Mouse (Mus musculus) cerebellum, adult 2 months (tissue): ENCODE data around the gene Kank1.

ENCODE experiments used
- CTCF ChIP-seq: fragments of 200-500 bp; IDR thresholded peaks from 2 replicates; pipeline ENCODE4 v1.5.1; 2011; ENCODE audit warnings: low read depth, mild to moderate bottlenecking, control low read depth, low read length, moderate library complexity, borderline replicate concordance; ENCODE audit not compliant: insufficient read depth
- POLR2A ChIP-seq: fragments of 200-500 bp; IDR thresholded peaks from 2 replicates; pipeline ENCODE4 v1.6.1; 2011; ENCODE audit warnings: low read length, control low read depth, borderline replicate concordance; ENCODE audit not compliant: insufficient read depth

DNA sequence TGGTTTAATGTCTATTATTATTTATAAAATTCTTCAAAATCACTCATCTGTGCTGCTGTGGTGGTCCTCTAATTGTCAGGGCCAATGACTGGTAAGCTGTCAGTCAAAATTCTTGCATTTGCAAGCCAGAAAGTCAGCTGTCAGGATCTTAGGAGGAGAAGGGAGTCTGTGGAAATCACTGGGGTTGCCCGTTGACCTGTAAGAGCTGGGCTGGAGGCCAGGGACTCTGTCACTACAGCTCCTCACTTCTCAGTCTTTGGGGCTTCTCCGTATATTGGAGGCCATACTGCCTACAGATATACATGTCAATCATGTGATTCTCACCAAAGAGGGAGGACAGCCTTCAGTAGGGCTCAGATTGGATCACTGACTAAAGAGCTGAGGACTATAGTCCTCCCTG is 16.2 kb upstream of the Kank1 start:
- TF ChIP-seq CTCF (no peak), POLR2A (no peak)
